Mouse (Mus musculus): ENCODE data around the gene Cmip.

- TF ChIP-seq CTCF (conservative IDR thresholded peaks at IDR 0.05; ENCODE audit: insufficient read depth, insufficient read length, low read depth, low read length) (no peak), POLR2A (IDR thresholded peaks at IDR 0.05; ENCODE audit: low read depth, low read length) (no peak)
These were observed 73.0 kb downstream of the Cmip start for GRCm38 (mm10) chr8:117329903-117330302.
